Mouse (Mus musculus): ENCODE results near the gene Medag.

DNA sequence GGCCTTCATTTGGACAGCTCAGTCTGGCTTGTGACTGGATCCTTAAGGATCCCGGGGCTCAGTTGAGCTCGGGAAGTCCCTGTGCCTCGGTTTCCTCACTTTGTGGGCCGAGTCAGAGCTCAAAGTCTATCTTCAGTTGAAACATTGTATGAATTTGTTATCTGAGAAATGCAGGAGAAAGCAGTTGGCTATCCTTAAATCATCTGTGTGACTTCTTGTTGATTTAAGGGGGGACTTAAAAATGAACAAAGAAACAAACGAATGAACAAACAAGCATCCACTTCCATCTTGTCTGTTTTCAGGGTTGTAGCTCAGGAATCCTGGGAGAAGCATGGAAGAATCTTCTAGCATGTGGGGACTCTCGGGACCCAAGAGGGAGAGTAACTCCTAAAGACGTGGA is 35.2 kb upstream of the Medag start:
- TF ChIP-seq CTCF (IDR thresholded peaks at IDR 0.05), result no peak
- TF ChIP-seq POLR2A (IDR thresholded peaks at IDR 0.05; ENCODE audit: insufficient read depth, low read depth, low read length), result no peak

All from heart, adult 2 months (tissue).